Mouse (Mus musculus) heart, adult 2 months (tissue): Measurements from ENCODE around the gene Hnrnpa0. TPM values are rescaled to one million over a fixed set of nuclear protein-coding genes. Genes with fewer than 3 reads are reported as not detected.

Experiments used
- DNase-seq, 2 experiments: peaks; one replicate each; pipeline ENCODE4 v3.0.0; 2021
- H3K27ac ChIP-seq: fragments of 200-600 bp; 2 replicates; pipeline ENCODE4 v1.8.1; 2022
- H3K27me3 ChIP-seq: fragments of 200-500 bp; 2 replicates; pipeline ENCODE4 v1.6.1; 2012; ENCODE audit warnings: mild to moderate bottlenecking, low read length, inconsistent platforms, mixed read lengths; ENCODE audit not compliant: control insufficient read depth, insufficient read depth
- H3K36me3 ChIP-seq: fragments of 200-500 bp; 2 replicates; pipeline ENCODE4 v1.6.1; 2012; ENCODE audit warnings: low read length, inconsistent platforms; ENCODE audit not compliant: control insufficient read depth, insufficient read depth
- H3K4me1 ChIP-seq: fragments of 200-500 bp; 2 replicates; pipeline ENCODE4 v1.6.1; 2011; ENCODE audit warnings: low read length; ENCODE audit not compliant: control insufficient read depth, insufficient read depth
- H3K4me3 ChIP-seq: fragments of 200-600 bp; 2 replicates; pipeline ENCODE4 v1.8.1; 2022
- H3K79me2 ChIP-seq: fragments of 200-500 bp; replicated peaks from 2 replicates; pipeline ENCODE4 v1.6.1; 2012; ENCODE audit warnings: mild to moderate bottlenecking, inconsistent platforms, low read length, moderate library complexity, mixed read lengths; ENCODE audit not compliant: control insufficient read depth, insufficient read depth
- H3K9ac ChIP-seq: fragments of 200-500 bp; 2 replicates; pipeline ENCODE4 v1.6.1; 2012; ENCODE audit warnings: low read depth, mild to moderate bottlenecking, control low read depth, inconsistent platforms, low read length, mixed read lengths
- CTCF ChIP-seq: fragments of 200-600 bp; IDR thresholded peaks from 2 replicates; pipeline ENCODE4 v1.8.1; 2022; ENCODE audit warnings: antibody characterized with exemption, mild to moderate bottlenecking, moderate library complexity
- EP300 ChIP-seq: fragments of 200-500 bp; IDR thresholded peaks from 2 replicates; pipeline ENCODE4 v1.6.1; 2011; ENCODE audit warnings: low read depth, low read length, control low read depth; ENCODE audit not compliant: insufficient read depth
- POLR2A ChIP-seq: fragments of 200-500 bp; IDR thresholded peaks from 2 replicates; pipeline ENCODE4 v1.6.1; 2011; ENCODE audit warnings: mild to moderate bottlenecking, low read depth, low read length, control low read depth; ENCODE audit not compliant: insufficient read depth
- WGBS: fragments of 180-500 bp; shearing (Covaris S2); methylation state at CpG from one replicate; pipeline ENCODE4 v1.1.7; 2018; 5-methylcytosine and 5-hydroxymethylcytosine counted together
- intact Hi-C: fragments of 180-260 bp; cut with DNase I; formaldehyde crosslinking; loops from one replicate; pipeline ENCODE4 v1.15.1; 2025
- polyA plus RNA-seq: library from polyadenylated mRNA; depleted of rRNA; stranded (reverse); fragments of >200 nt; gene quantifications from 2 replicates; pipeline ENCODE4 v1.2.3, GENCODE M21; 2012
- total RNA-seq, 2 experiments: library from RNA; stranded (reverse); gene quantifications; 2 replicates each; pipeline ENCODE4 v1.2.3; 2021

Gene Hnrnpa0
- total and polyA plus RNA-seq, 3 experiments, result 21.7 to 67.4 (median 66.6) TPM

GRCm38 (mm10) chr13:58129687-58130246 is 1.4 kb upstream of the Hnrnpa0 start:
- 29% methylated on average over 4 of the region's 4 CpGs for WGBS
- H3K9ac ChIP-seq, result peak overlapping the region; percentile 95
- peaks cover 4% of the 10 kb centered on the region for H3K4me1 ChIP-seq
- H3K79me2 ChIP-seq, result peaks cover 3% of the 10 kb centered on the region
- intact Hi-C loops, result loop anchor here (1.0 to 10.0 kb wide), 2 partner anchors 28 to 275 kb away; partner anchors contain the start of genes Hnrnpk, Idnk and Rmi1
- H3K4me3 ChIP-seq, result peak overlapping the region; percentile 94
- H3K27ac ChIP-seq, result peak overlapping the region; percentile 100
- peaks cover 6% of the 10 kb centered on the region for H3K36me3 ChIP-seq
- TF ChIP-seq CTCF (no peak), POLR2A (no peak), EP300 (no peak)
- DNase-seq, result no peak
- H3K27me3 ChIP-seq, result no peaks in the 10 kb centered on the region

- H3K36me3 ChIP-seq, result peaks cover 6% of the 10 kb centered on the region
- intact Hi-C loops, result loop anchor here (1.0 to 10.0 kb wide), 2 partner anchors 28 to 276 kb away; partner anchors contain the start of genes Hnrnpk, Idnk and Rmi1
- H3K27me3 ChIP-seq, result no peaks in the 10 kb centered on the region
- peaks cover 4% of the 10 kb centered on the region for H3K4me1 ChIP-seq
- TF ChIP-seq CTCF (peak; percentile 4; the same call in 1 of the 2 replicates), EP300 (no peak), POLR2A (peak; percentile 89)
- peaks cover 3% of the 10 kb centered on the region for H3K79me2 ChIP-seq
- peak overlapping the region; percentile 100 for H3K27ac ChIP-seq
- DNase-seq, result peak; percentile 98 to 99
- peak overlapping the region; percentile 94 for H3K4me3 ChIP-seq
- peak overlapping the region; percentile 95 for H3K9ac ChIP-seq
- WGBS, result under 1% methylated on average over 83 of the region's 83 CpGs
These were observed 664 bp upstream of the Hnrnpa0 start for GRCm38 (mm10) chr13:58128768-58129671.

- WGBS, result under 1% methylated on average over 77 of the region's 81 CpGs
- H3K27ac ChIP-seq, result peak overlapping the region; percentile 100
- peak overlapping the region; percentile 97 for H3K9ac ChIP-seq
- H3K79me2 ChIP-seq, result peaks cover 3% of the 10 kb centered on the region
- DNase-seq, result no peak
- H3K36me3 ChIP-seq, result peaks cover 6% of the 10 kb centered on the region
- H3K4me3 ChIP-seq, result peak overlapping the region; percentile 94
- intact Hi-C loops, result loop anchor here (10.0 kb wide), 1 partner anchor 277 kb away; the partner anchor contains the start of genes Hnrnpk and Rmi1
- peaks cover 4% of the 10 kb centered on the region for H3K4me1 ChIP-seq
- TF ChIP-seq EP300 (no peak), POLR2A (no peak), CTCF (no peak)
- H3K27me3 ChIP-seq, result no peaks in the 10 kb centered on the region
These were observed 492 bp downstream of the Hnrnpa0 start for GRCm38 (mm10) chr13:58127766-58128361.

GRCm38 (mm10) chr13:58126862-58127765 is 1.2 kb downstream of the Hnrnpa0 start:
- intact Hi-C loops, result loop anchor here (10.0 kb wide), 1 partner anchor 278 kb away; the partner anchor contains the start of genes Hnrnpk and Rmi1
- Histone ChIP-seq H3K9ac (peak overlapping the region; percentile 97), H3K79me2 (peaks cover 3% of the 10 kb centered on the region), H3K27me3 (no peaks in the 10 kb centered on the region), H3K4me1 (peaks cover 4% of the 10 kb centered on the region), H3K27ac (peak overlapping the region; percentile 100), H3K4me3 (peak overlapping the region; percentile 94), H3K36me3 (peaks cover 6% of the 10 kb centered on the region)
- DNase-seq, result no peak
- WGBS, result 1% methylated on average over 73 of the region's 92 CpGs
- TF ChIP-seq CTCF (no peak), EP300 (no peak), POLR2A (no peak)

GRCm38 (mm10) chr13:58126126-58126525 is 2.2 kb downstream of the Hnrnpa0 start:
- 13% methylated on average over 7 of the region's 7 CpGs for WGBS
- Histone ChIP-seq H3K4me3 (peak overlapping the region; percentile 94; the same call in 1 of the 2 replicates), H3K79me2 (peaks cover 3% of the 10 kb centered on the region), H3K27me3 (no peaks in the 10 kb centered on the region), H3K36me3 (peaks cover 6% of the 10 kb centered on the region), H3K9ac (0 out of 2 replicates have a peak overlapping the region, but pooled peaks have one; percentile 6), H3K27ac (peak overlapping the region; percentile 100; the same call in 1 of the 2 replicates), H3K4me1 (peaks cover 6% of the 10 kb centered on the region)
- intact Hi-C loops, result loop anchor here (10.0 kb wide), 1 partner anchor 279 kb away; the partner anchor contains the start of genes Hnrnpk and Rmi1
- DNase-seq, result peak; percentile 35
- TF ChIP-seq EP300 (no peak), CTCF (peak; percentile 98), POLR2A (0 out of 2 replicates have a peak, but pooled peaks have one; percentile 17)
